Mouse (Mus musculus): Measurements from ENCODE around the gene Psmd9. TPM values are rescaled to one million over a fixed set of nuclear protein-coding genes. Genes with fewer than 3 reads are reported as not detected.

Psmd9 gene
- polyA plus RNA-seq (2012; rRNA removed), result 36.3 and 37.1 TPM in 2 replicates

DNA sequence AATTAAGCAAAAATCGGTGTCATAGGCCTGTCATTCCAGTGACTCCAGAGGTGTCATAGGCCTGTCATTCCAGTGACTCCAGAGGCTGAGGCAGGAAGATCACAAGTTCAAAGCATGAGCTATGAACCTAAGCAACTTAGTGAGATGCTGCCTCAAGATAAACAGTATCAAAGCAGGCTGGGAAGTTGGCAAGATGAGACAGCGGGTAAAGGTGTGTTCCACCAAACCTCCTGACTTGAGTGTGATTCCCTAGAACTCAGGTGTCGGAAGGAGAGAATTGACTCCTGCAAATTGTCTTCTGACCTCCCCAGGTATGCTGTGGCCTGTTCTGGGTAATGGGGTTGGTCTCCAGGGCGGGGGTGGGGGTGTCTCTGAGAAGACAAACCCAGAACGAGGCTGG is at the start of gene Psmd9:
Psmd9 (plus strand) TSS at position 130 of the 400 bp plus-strand sequence.
- no peaks in the 10 kb centered on the region; the same call in 1 of the 2 replicates for H3K36me3 ChIP-seq (ENCODE audit: control insufficient read depth, insufficient read depth, low read length)
- no peak within 1 kb of the TSS for H3K4me3 ChIP-seq (ENCODE audit: control insufficient read depth, low read depth, low read length)
- no peak within 1 kb of the TSS for H3K27ac ChIP-seq (ENCODE audit: control insufficient read depth, insufficient read depth, low read depth, low read length)
- no peaks in the 10 kb centered on the region for H3K27me3 ChIP-seq (ENCODE audit: control insufficient read depth, insufficient read depth, low read length)
- H3K4me1 ChIP-seq (ENCODE audit: control insufficient read depth, insufficient read depth, low read length), result peaks cover 9% of the 10 kb centered on the region
- TF ChIP-seq CTCF (IDR thresholded peaks at IDR 0.05; ENCODE audit: control insufficient read depth, insufficient read depth, insufficient replicate concordance, low read depth, low read length), result no peak
- TF ChIP-seq POLR2A (IDR thresholded peaks at IDR 0.05; ENCODE audit: control insufficient read depth, low read depth, low read length), result no peak

DNA sequence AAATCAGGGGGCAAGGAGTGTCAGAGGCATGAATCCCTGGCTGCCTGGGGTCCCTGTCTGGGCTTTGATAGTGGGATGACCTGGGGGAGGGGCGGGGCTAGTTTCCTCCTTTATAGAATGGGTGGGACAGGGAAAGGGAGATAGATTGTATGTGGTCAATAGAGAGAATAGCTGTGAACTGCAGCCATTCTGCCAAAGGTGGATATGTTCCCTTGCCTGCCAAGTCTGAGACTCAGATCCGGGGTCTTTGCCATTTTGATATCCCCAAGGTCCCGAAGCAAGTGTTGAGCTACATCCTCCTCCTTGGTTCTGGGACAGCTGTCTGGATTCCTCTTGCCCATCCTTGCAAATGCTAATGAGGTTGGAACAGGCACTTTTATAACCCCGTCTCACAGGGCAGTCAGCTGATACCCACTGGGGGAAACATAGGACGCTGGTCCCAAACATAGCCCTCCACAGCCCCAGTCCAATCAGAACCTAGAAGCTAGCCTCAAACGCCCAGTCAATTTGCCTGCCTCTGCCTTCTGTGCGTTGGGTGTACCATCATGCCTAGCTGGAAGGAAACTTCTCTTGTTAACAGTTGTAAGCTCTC is 48.5 kb upstream of the Psmd9 start:
- H3K36me3 ChIP-seq (ENCODE audit: control insufficient read depth, insufficient read depth, low read length), result no peaks in the 10 kb centered on the region
- H3K27me3 ChIP-seq (ENCODE audit: control insufficient read depth, insufficient read depth, low read length), result no peaks in the 10 kb centered on the region
- H3K4me1 ChIP-seq (ENCODE audit: control insufficient read depth, insufficient read depth, low read length), result no peaks in the 10 kb centered on the region
- no peak overlapping the region for H3K27ac ChIP-seq (ENCODE audit: control insufficient read depth, insufficient read depth, low read depth, low read length)
- TF ChIP-seq CTCF (IDR thresholded peaks at IDR 0.05; ENCODE audit: control insufficient read depth, insufficient read depth, insufficient replicate concordance, low read depth, low read length) (no peak), POLR2A (IDR thresholded peaks at IDR 0.05; ENCODE audit: control insufficient read depth, low read depth, low read length) (no peak)
- H3K4me3 ChIP-seq (ENCODE audit: control insufficient read depth, low read depth, low read length), result no peak overlapping the region

DNA sequence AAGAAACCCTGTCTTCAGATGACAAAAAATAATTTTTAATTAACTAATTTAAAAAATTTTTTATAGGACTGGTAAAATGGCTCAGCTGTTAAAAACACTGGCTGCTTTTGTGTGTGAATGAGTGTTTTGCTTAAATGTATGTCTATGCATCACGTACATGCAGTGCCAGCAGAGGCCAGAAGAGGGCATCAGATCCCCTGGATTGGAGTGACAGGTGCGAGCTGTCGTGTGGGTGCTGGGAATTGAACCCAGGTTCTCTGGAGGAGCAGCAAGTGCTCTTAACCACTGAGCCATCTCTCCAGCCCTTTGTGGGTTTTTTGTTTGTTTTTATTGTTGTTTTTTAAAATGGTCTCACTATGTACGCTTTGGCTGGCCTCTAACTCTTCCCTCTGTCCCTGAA is 47.0 kb upstream of the Psmd9 start:
- Histone ChIP-seq H3K4me1 (ENCODE audit: control insufficient read depth, insufficient read depth, low read length) (no peaks in the 10 kb centered on the region), H3K27ac (ENCODE audit: control insufficient read depth, insufficient read depth, low read depth, low read length) (no peak overlapping the region), H3K27me3 (ENCODE audit: control insufficient read depth, insufficient read depth, low read length) (no peaks in the 10 kb centered on the region), H3K36me3 (ENCODE audit: control insufficient read depth, insufficient read depth, low read length) (no peaks in the 10 kb centered on the region), H3K4me3 (ENCODE audit: control insufficient read depth, low read depth, low read length) (no peak overlapping the region)
- no peak for TF ChIP-seq POLR2A (IDR thresholded peaks at IDR 0.05; ENCODE audit: control insufficient read depth, low read depth, low read length)
- TF ChIP-seq CTCF (IDR thresholded peaks at IDR 0.05; ENCODE audit: control insufficient read depth, insufficient read depth, insufficient replicate concordance, low read depth, low read length), result peak; percentile 66; the same call in 1 of the 2 replicates

DNA sequence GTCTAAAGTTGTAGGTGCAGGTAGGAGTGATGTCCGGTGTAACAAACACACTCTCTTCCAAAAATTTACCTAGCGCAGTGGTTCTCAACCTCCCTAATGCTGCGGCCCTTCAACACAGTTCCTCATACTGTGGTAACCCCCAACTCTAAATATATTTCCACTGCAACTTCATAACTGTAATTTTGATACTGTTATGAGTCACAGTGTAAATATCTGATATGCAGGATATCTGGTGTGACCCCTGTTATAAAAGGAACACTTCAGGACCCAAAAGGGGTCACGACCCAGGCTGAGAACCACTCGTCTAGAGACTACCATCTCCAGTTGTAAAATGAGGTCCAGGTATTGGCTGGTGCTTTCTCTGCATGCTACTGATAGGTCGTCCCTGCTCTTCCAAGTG is 44.1 kb upstream of the Psmd9 start:
- TF ChIP-seq POLR2A (IDR thresholded peaks at IDR 0.05; ENCODE audit: control insufficient read depth, low read depth, low read length), result no peak
- no peak for TF ChIP-seq CTCF (IDR thresholded peaks at IDR 0.05; ENCODE audit: control insufficient read depth, insufficient read depth, insufficient replicate concordance, low read depth, low read length)

DNA sequence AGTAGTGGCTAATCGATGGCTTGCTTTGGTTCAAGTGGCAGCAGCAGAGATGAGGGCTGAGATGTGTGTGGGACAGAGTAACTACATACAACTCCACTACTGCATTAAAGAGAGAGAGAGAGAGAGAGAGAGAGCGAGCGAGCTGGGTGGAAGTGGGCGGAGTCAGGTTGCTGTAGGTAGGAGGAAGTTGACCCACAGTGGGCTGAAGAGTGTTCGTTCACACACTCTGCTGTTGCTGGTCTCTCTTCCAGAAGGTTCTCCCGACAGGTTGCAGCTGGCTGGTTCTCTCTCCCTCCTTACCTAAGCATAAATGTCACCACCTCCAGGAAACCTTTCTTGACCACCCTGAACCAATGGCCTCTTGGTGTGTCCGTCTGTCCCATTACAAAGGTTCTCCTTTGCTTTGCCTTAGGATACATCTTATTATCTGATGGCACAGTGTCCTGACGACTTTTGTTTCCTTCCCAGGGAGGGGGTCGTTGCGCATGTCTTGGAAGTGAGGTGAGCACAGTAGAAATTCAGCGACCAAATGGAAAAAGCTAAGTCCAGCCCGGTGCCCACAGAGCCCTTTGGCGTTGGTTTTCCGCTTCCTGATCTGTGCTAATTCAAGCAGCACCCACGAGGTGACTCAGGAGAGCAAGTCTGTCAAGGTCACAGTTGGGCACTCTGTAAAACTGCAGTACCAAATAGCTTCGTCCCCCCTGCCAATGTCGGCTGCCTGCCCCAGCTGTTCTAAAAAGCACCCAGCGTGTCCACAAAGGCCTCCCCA is 43.4 kb upstream of the Psmd9 start:
- Histone ChIP-seq H3K4me3 (ENCODE audit: control insufficient read depth, low read depth, low read length) (no peak overlapping the region), H3K27ac (ENCODE audit: control insufficient read depth, insufficient read depth, low read depth, low read length) (no peak overlapping the region), H3K27me3 (ENCODE audit: control insufficient read depth, insufficient read depth, low read length) (no peaks in the 10 kb centered on the region), H3K4me1 (ENCODE audit: control insufficient read depth, insufficient read depth, low read length) (no peaks in the 10 kb centered on the region), H3K36me3 (ENCODE audit: control insufficient read depth, insufficient read depth, low read length) (no peaks in the 10 kb centered on the region)
- TF ChIP-seq CTCF (IDR thresholded peaks at IDR 0.05; ENCODE audit: control insufficient read depth, insufficient read depth, insufficient replicate concordance, low read depth, low read length) (no peak), POLR2A (IDR thresholded peaks at IDR 0.05; ENCODE audit: control insufficient read depth, low read depth, low read length) (no peak)

More for the DNA sequence above, 44.1 kb upstream of the Psmd9 start:
- Histone ChIP-seq H3K4me1 (ENCODE audit: control insufficient read depth, insufficient read depth, low read length) (no peaks in the 10 kb centered on the region), H3K27ac (ENCODE audit: control insufficient read depth, insufficient read depth, low read depth, low read length) (no peak overlapping the region), H3K36me3 (ENCODE audit: control insufficient read depth, insufficient read depth, low read length) (no peaks in the 10 kb centered on the region), H3K4me3 (ENCODE audit: control insufficient read depth, low read depth, low read length) (no peak overlapping the region), H3K27me3 (ENCODE audit: control insufficient read depth, insufficient read depth, low read length) (no peaks in the 10 kb centered on the region)

DNA sequence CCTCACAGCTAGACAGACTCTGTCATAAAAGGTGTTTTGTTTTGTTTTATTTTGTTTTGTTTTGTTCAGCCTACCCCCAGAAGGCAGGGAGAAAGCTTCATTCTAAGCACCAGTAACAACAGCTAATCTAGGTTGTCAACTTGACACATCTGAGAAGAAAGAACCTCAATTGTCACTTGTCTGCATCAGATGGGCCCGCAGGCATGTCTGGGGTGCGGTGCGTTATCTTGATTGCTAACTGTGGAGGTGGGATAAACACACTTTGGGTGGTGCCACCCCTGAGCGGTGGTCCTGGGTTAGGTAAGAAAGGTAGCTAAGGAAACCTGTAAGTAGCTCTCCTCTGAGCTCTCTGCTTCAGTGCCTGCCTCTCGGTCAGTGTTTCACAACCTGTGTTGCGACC is 42.2 kb upstream of the Psmd9 start:
- no peak overlapping the region for H3K4me3 ChIP-seq (ENCODE audit: control insufficient read depth, low read depth, low read length)
- peaks cover 4% of the 10 kb centered on the region for H3K4me1 ChIP-seq (ENCODE audit: control insufficient read depth, insufficient read depth, low read length)
- no peak overlapping the region for H3K27ac ChIP-seq (ENCODE audit: control insufficient read depth, insufficient read depth, low read depth, low read length)
- TF ChIP-seq CTCF (IDR thresholded peaks at IDR 0.05; ENCODE audit: control insufficient read depth, insufficient read depth, insufficient replicate concordance, low read depth, low read length), result no peak
- TF ChIP-seq POLR2A (IDR thresholded peaks at IDR 0.05; ENCODE audit: control insufficient read depth, low read depth, low read length), result no peak
- no peaks in the 10 kb centered on the region for H3K36me3 ChIP-seq (ENCODE audit: control insufficient read depth, insufficient read depth, low read length)
- no peaks in the 10 kb centered on the region for H3K27me3 ChIP-seq (ENCODE audit: control insufficient read depth, insufficient read depth, low read length)

DNA sequence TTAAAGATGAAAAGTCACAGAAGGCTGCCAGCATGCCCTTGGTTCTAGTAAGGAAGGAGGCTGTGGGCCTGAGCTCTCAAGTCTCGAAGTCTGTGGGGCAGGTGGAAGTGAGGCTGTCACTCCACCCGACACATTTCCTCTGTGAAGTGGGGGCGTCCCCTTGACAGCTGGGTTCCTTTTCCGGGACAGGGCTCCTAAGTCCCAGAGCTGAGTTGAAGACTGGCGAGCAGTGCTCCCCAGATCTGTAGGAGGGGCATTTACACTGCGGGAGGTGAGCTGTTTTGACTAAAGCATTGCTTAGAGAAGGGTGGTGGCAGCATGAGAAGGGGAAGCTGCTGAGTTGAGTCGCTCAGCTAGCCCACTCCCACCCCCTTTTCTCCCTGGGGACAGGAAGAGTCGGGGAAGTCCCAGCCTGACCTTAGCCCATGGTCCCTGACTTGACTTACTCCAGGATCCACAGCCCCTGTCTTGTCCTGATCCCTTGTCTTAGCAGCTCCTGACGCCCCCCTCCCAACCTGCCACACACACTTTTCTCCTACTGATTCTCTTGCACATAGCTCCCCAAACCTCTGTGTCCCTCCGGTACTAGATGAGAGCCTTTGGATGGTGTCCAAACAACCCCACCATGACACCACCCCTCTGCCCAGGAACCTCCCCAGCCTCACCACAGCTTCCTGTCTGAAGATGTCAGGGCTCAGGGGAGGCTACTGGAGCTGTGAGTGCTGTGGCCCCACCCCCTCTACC is 40.6 kb upstream of the Psmd9 start:
- no peaks in the 10 kb centered on the region for H3K36me3 ChIP-seq (ENCODE audit: control insufficient read depth, insufficient read depth, low read length)
- no peak overlapping the region for H3K4me3 ChIP-seq (ENCODE audit: control insufficient read depth, low read depth, low read length)
- H3K27me3 ChIP-seq (ENCODE audit: control insufficient read depth, insufficient read depth, low read length), result no peaks in the 10 kb centered on the region
- no peak overlapping the region for H3K27ac ChIP-seq (ENCODE audit: control insufficient read depth, insufficient read depth, low read depth, low read length)
- TF ChIP-seq POLR2A (IDR thresholded peaks at IDR 0.05; ENCODE audit: control insufficient read depth, low read depth, low read length) (no peak), CTCF (IDR thresholded peaks at IDR 0.05; ENCODE audit: control insufficient read depth, insufficient read depth, insufficient replicate concordance, low read depth, low read length) (no peak)
- H3K4me1 ChIP-seq (ENCODE audit: control insufficient read depth, insufficient read depth, low read length), result peaks cover 11% of the 10 kb centered on the region

Measured in testis, adult 2 months (tissue).